Mouse (Mus musculus): ENCODE measurements around the gene Wwox. TPM values are rescaled to one million over a fixed set of nuclear protein-coding genes. Genes with fewer than 3 reads are reported as not detected.

Wwox gene
- total RNA-seq, 4 experiments from 2014 or later = 3.8 to 6.4 (median 5.2) TPM

Other genes with a start within 250 kb of the Wwox start
- under 1 TPM in 2 of 4 experiments, not detected in 2; 0.16 to 0.50 TPM for gene Vat1l, start 234.0 kb upstream of the Wwox start, total RNA-seq (2022)
- gene Clec3a, start 21.6 kb upstream of the Wwox start, total RNA-seq (2022) = not detected

Measured in heart, adult 8-10 months (tissue).